Comparison of ENCODE assay signal across 13 mouse cellular contexts in genomic region chr6:140642655-140643054, GRCm38 (mm10).
"Had no signal": no experiment of that assay in that cellular context is flagged by ENCODE, and none has a peak within 500 bp of the region (broad histone marks: within the 10 kb centered on the region; RNA-seq: fewer than 3 reads in every experiment).

No protein-coding gene starts in this region.

- H3K4me1 ChIP-seq: limb, embryonic 12.5 days; liver, embryonic 13.5 days; neural tube, embryonic 13.5 days had no signal

- H3K27me3 ChIP-seq: limb, embryonic 12.5 days; liver, embryonic 13.5 days; neural tube, embryonic 13.5 days had no signal

- ATAC-seq: hindbrain, embryonic 16.5 days; inflammation-experienced regulatory T-cells, adult 6 months; liver, postnatal 0 days had no signal

- H3K4me3 ChIP-seq: limb, embryonic 12.5 days; liver, embryonic 13.5 days; neural tube, embryonic 13.5 days had no signal

- DNase-seq: kidney, adult 8-10 months; kidney, postnatal 25 days; layer of hippocampus, adult 9-11 months; layer of hippocampus, postnatal 36 days; liver; liver, embryonic 13.5 days; liver, postnatal 0 days; midbrain, embryonic 14.5 days; right cerebral cortex, postnatal 14 days had no signal

- H3K9ac ChIP-seq: limb, embryonic 12.5 days; liver, embryonic 13.5 days; liver, postnatal 0 days; neural tube, embryonic 13.5 days had no signal

- H3K9me3 ChIP-seq: limb, embryonic 12.5 days; liver, embryonic 13.5 days; neural tube, embryonic 13.5 days had no signal

- H3K4me2 ChIP-seq: limb, embryonic 12.5 days; liver, embryonic 13.5 days; neural tube, embryonic 13.5 days had no signal

- H3K27ac ChIP-seq: limb, embryonic 12.5 days; liver, embryonic 13.5 days; neural tube, embryonic 13.5 days had no signal
